Mouse (Mus musculus): ENCODE data around the gene Tenm2. TPM values are rescaled to one million over a fixed set of nuclear protein-coding genes. Genes with fewer than 3 reads are reported as not detected.

Gene Tenm2
- polyA plus RNA-seq, 1 experiment: 0.02 TPM

GRCm38 (mm10) chr11:36120591-36121409 lies 1115.0 kb downstream of the Tenm2 start:
- no peak for DNase-seq (ENCODE audit: low read depth, low spot score)
- WGBS: 67% methylated on average over 7 of the region's 7 CpGs

- WGBS: 72% methylated on average over 12 of the region's 12 CpGs
- DNase-seq (ENCODE audit: low read depth, low spot score): no peak
Measured at GRCm38 (mm10) chr11:36113326-36113725, 1122.4 kb downstream of the Tenm2 start.

- 23% methylated on average over 12 of the region's 12 CpGs for WGBS
- DNase-seq (ENCODE audit: low read depth, low spot score): no peak
Measured at GRCm38 (mm10) chr11:36108970-36109731, 1126.6 kb downstream of the Tenm2 start.

- WGBS: 70% methylated on average over 6 of the region's 6 CpGs
- no peak for DNase-seq (ENCODE audit: low read depth, low spot score)
Measured at GRCm38 (mm10) chr11:36107840-36108239, 1127.9 kb downstream of the Tenm2 start.

GRCm38 (mm10) chr11:36106639-36107038 lies 1129.1 kb downstream of the Tenm2 start:
- WGBS: 55% methylated on average over 10 of the region's 10 CpGs

GRCm38 (mm10) chr11:36103556-36103955 lies 1132.2 kb downstream of the Tenm2 start:
- WGBS: 41% methylated on average over 6 of the region's 6 CpGs
- DNase-seq (ENCODE audit: low read depth, low spot score): no peak

More at GRCm38 (mm10) chr11:36106639-36107038, 1129.1 kb downstream of the Tenm2 start:
- DNase-seq (ENCODE audit: low read depth, low spot score): no peak

GRCm38 (mm10) chr11:36096219-36096618 lies 1139.5 kb downstream of the Tenm2 start:
- 66% methylated on average over 14 of the region's 14 CpGs for WGBS
- no peak for DNase-seq (ENCODE audit: low read depth, low spot score)

GRCm38 (mm10) chr11:36090210-36090609 lies 1145.6 kb downstream of the Tenm2 start:
- DNase-seq (ENCODE audit: low read depth, low spot score): no peak

GRCm38 (mm10) chr11:36081399-36082053 lies 1154.2 kb downstream of the Tenm2 start:
- no peak for DNase-seq (ENCODE audit: low read depth, low spot score)
- WGBS: 26% methylated on average over 10 of the region's 10 CpGs

More at GRCm38 (mm10) chr11:36090210-36090609, 1145.6 kb downstream of the Tenm2 start:
- 15% methylated on average over 3 of the region's 3 CpGs for WGBS

GRCm38 (mm10) chr11:36080766-36081165 lies 1155.0 kb downstream of the Tenm2 start:
- no peak for DNase-seq (ENCODE audit: low read depth, low spot score)
- WGBS: 70% methylated on average over 11 of the region's 11 CpGs

- 80% methylated on average over 7 of the region's 7 CpGs for WGBS
- DNase-seq (ENCODE audit: low read depth, low spot score): no peak
Measured at GRCm38 (mm10) chr11:36078391-36078790, 1157.4 kb downstream of the Tenm2 start.

- WGBS: 63% methylated on average over 8 of the region's 8 CpGs
- no peak for DNase-seq (ENCODE audit: low read depth, low spot score)
Measured at GRCm38 (mm10) chr11:36074015-36074567, 1161.7 kb downstream of the Tenm2 start.

GRCm38 (mm10) chr11:36073074-36073818 lies 1162.5 kb downstream of the Tenm2 start:
- 54% methylated on average over 8 of the region's 8 CpGs for WGBS
- DNase-seq (ENCODE audit: low read depth, low spot score): no peak

- DNase-seq (ENCODE audit: low read depth, low spot score): no peak
- 84% methylated on average over 5 of the region's 5 CpGs for WGBS
Measured at GRCm38 (mm10) chr11:36072646-36073045, 1163.1 kb downstream of the Tenm2 start.

- 66% methylated on average over 9 of the region's 9 CpGs for WGBS
- DNase-seq (ENCODE audit: low read depth, low spot score): no peak
Measured at GRCm38 (mm10) chr11:36072038-36072437, 1163.7 kb downstream of the Tenm2 start.

GRCm38 (mm10) chr11:36059325-36059843 lies 1176.4 kb downstream of the Tenm2 start:
- no peak for DNase-seq (ENCODE audit: low read depth, low spot score)
- WGBS: 33% methylated on average over 1 of the region's 1 CpGs

GRCm38 (mm10) chr11:36056525-36056924 lies 1179.2 kb downstream of the Tenm2 start:
- WGBS: 93% methylated on average over 11 of the region's 11 CpGs
- DNase-seq (ENCODE audit: low read depth, low spot score): no peak

- no peak for DNase-seq (ENCODE audit: low read depth, low spot score)
- 83% methylated on average over 7 of the region's 7 CpGs for WGBS
Measured at GRCm38 (mm10) chr11:36054323-36054722, 1181.4 kb downstream of the Tenm2 start.

- DNase-seq (ENCODE audit: low read depth, low spot score): no peak
- 63% methylated on average over 4 of the region's 4 CpGs for WGBS
Measured at GRCm38 (mm10) chr11:36053457-36053856, 1182.3 kb downstream of the Tenm2 start.

All from large intestine, adult 2 months (tissue).